Mouse (Mus musculus): ENCODE results near the gene Paf1. TPM values are rescaled to one million over a fixed set of nuclear protein-coding genes. Genes with fewer than 3 reads are reported as not detected.

Gene Paf1
- polyA plus RNA-seq (2014; fragmentation: Illumina TruSeq; extraction: RNeasy Lipid Tissue Mini Kit (QIAGEN cat#74804); ENCODE audit: low read depth, low replicate concordance): 58.5 TPM

GRCm38 (mm10) chr7:28392429-28393271 lies at the start of gene Paf1, which contains the start of gene Med29:
Gene Paf1 (plus strand): TSS chr7:28392951.
Gene Med29 (minus strand): TSS chr7:28392708.

GRCm38 (mm10) chr7:28350155-28350883 lies 42.4 kb upstream of the Paf1 start, which contains the start of gene Rps16:
Gene Rps16 (plus strand): TSS chr7:28350652.

GRCm38 (mm10) chr7:28372251-28373108 lies 20.3 kb upstream of the Paf1 start, which contains the start of gene Plekhg2:
Gene Plekhg2 (minus strand): TSS chr7:28372599.

GRCm38 (mm10) chr7:28380237-28381016 lies 12.3 kb upstream of the Paf1 start, which contains the start of gene Zfp36:
Gene Zfp36 (minus strand): TSS chr7:28380253.

GRCm38 (mm10) chr7:28436932-28437570 lies 44.3 kb downstream of the Paf1 start, which contains the start of gene Gmfg:
Gene Gmfg (plus strand): TSS chr7:28437447.

Other genes with a start within 250 kb of the Paf1 start
- gene Fbl, start 223.2 kb upstream of the Paf1 start, polyA plus RNA-seq (2014; fragmentation: Illumina TruSeq; extraction: RNeasy Lipid Tissue Mini Kit (QIAGEN cat#74804); ENCODE audit: low read depth, low replicate concordance): 9.5 TPM
- gene Dyrk1b, start 213.5 kb upstream of the Paf1 start, polyA plus RNA-seq (2014; fragmentation: Illumina TruSeq; extraction: RNeasy Lipid Tissue Mini Kit (QIAGEN cat#74804); ENCODE audit: low read depth, low replicate concordance): 0.35 TPM
- gene Eid2, start 125.1 kb upstream of the Paf1 start, polyA plus RNA-seq (2014; fragmentation: Illumina TruSeq; extraction: RNeasy Lipid Tissue Mini Kit (QIAGEN cat#74804); ENCODE audit: low read depth, low replicate concordance): 3.2 TPM
- 7.4 TPM for gene Eid2b, start 115.2 kb upstream of the Paf1 start, polyA plus RNA-seq (2014; fragmentation: Illumina TruSeq; extraction: RNeasy Lipid Tissue Mini Kit (QIAGEN cat#74804); ENCODE audit: low read depth, low replicate concordance)
- not detected for gene Selenov, start 101.8 kb upstream of the Paf1 start, polyA plus RNA-seq (2014; fragmentation: Illumina TruSeq; extraction: RNeasy Lipid Tissue Mini Kit (QIAGEN cat#74804); ENCODE audit: low read depth, low replicate concordance)
- not detected for gene Dll3, start 90.7 kb upstream of the Paf1 start, polyA plus RNA-seq (2014; fragmentation: Illumina TruSeq; extraction: RNeasy Lipid Tissue Mini Kit (QIAGEN cat#74804); ENCODE audit: low read depth, low replicate concordance)
- gene Timm50, start 80.9 kb upstream of the Paf1 start, polyA plus RNA-seq (2014; fragmentation: Illumina TruSeq; extraction: RNeasy Lipid Tissue Mini Kit (QIAGEN cat#74804); ENCODE audit: low read depth, low replicate concordance): 5.8 TPM
- gene Supt5, start 54.2 kb upstream of the Paf1 start, polyA plus RNA-seq (2014; fragmentation: Illumina TruSeq; extraction: RNeasy Lipid Tissue Mini Kit (QIAGEN cat#74804); ENCODE audit: low read depth, low replicate concordance): 26.6 TPM
- 221 TPM for gene Rps16, start 42.3 kb upstream of the Paf1 start, polyA plus RNA-seq (2014; fragmentation: Illumina TruSeq; extraction: RNeasy Lipid Tissue Mini Kit (QIAGEN cat#74804); ENCODE audit: low read depth, low replicate concordance)
- 2.7 TPM for gene Plekhg2, start 20.4 kb upstream of the Paf1 start, polyA plus RNA-seq (2014; fragmentation: Illumina TruSeq; extraction: RNeasy Lipid Tissue Mini Kit (QIAGEN cat#74804); ENCODE audit: low read depth, low replicate concordance)
- gene Zfp36, start 12.7 kb upstream of the Paf1 start, polyA plus RNA-seq (2014; fragmentation: Illumina TruSeq; extraction: RNeasy Lipid Tissue Mini Kit (QIAGEN cat#74804); ENCODE audit: low read depth, low replicate concordance): 46.7 TPM
- gene Med29, start 243 bp upstream of the Paf1 start, polyA plus RNA-seq (2014; fragmentation: Illumina TruSeq; extraction: RNeasy Lipid Tissue Mini Kit (QIAGEN cat#74804); ENCODE audit: low read depth, low replicate concordance): 1.5 TPM
- 17.7 TPM for gene Gmfg, start 44.5 kb downstream of the Paf1 start, polyA plus RNA-seq (2014; fragmentation: Illumina TruSeq; extraction: RNeasy Lipid Tissue Mini Kit (QIAGEN cat#74804); ENCODE audit: low read depth, low replicate concordance)
- not detected for gene Lrfn1, start 59.0 kb downstream of the Paf1 start, polyA plus RNA-seq (2014; fragmentation: Illumina TruSeq; extraction: RNeasy Lipid Tissue Mini Kit (QIAGEN cat#74804); ENCODE audit: low read depth, low replicate concordance)
- not detected for gene Ifnl2, start 117.5 kb downstream of the Paf1 start, polyA plus RNA-seq (2014; fragmentation: Illumina TruSeq; extraction: RNeasy Lipid Tissue Mini Kit (QIAGEN cat#74804); ENCODE audit: low read depth, low replicate concordance)
- not detected for gene Ifnl3, start 129.9 kb downstream of the Paf1 start, polyA plus RNA-seq (2014; fragmentation: Illumina TruSeq; extraction: RNeasy Lipid Tissue Mini Kit (QIAGEN cat#74804); ENCODE audit: low read depth, low replicate concordance)
- gene Sycn, start 147.9 kb downstream of the Paf1 start, polyA plus RNA-seq (2014; fragmentation: Illumina TruSeq; extraction: RNeasy Lipid Tissue Mini Kit (QIAGEN cat#74804); ENCODE audit: low read depth, low replicate concordance): 2.4 TPM
- gene Nccrp1, start 154.3 kb downstream of the Paf1 start, polyA plus RNA-seq (2014; fragmentation: Illumina TruSeq; extraction: RNeasy Lipid Tissue Mini Kit (QIAGEN cat#74804); ENCODE audit: low read depth, low replicate concordance): not detected
- gene Samd4b, start 205.2 kb downstream of the Paf1 start, polyA plus RNA-seq (2014; fragmentation: Illumina TruSeq; extraction: RNeasy Lipid Tissue Mini Kit (QIAGEN cat#74804); ENCODE audit: low read depth, low replicate concordance): 11.5 TPM
- 3.4 TPM for gene Pak4, start 205.2 kb downstream of the Paf1 start, polyA plus RNA-seq (2014; fragmentation: Illumina TruSeq; extraction: RNeasy Lipid Tissue Mini Kit (QIAGEN cat#74804); ENCODE audit: low read depth, low replicate concordance)
- gene Acp7, start 238.4 kb downstream of the Paf1 start, polyA plus RNA-seq (2014; fragmentation: Illumina TruSeq; extraction: RNeasy Lipid Tissue Mini Kit (QIAGEN cat#74804); ENCODE audit: low read depth, low replicate concordance): not detected

Data from sigmoid colon, adult 10 weeks (tissue).